Mouse (Mus musculus) liver, embryonic 11.5 days (tissue): ENCODE data around the gene BC004004. TPM values are rescaled to one million over a fixed set of nuclear protein-coding genes. Genes with fewer than 3 reads are reported as not detected.
"Not testable (repeated sequence)": the region's sequence is repeated elsewhere in the genome, so short reads cannot be mapped to it uniquely, and the experiment has no call there.

Source experiments
- ATAC-seq: fragments of 200-750 bp; cut with Nextera tagmentation; replicated peaks from 2 replicates; pipeline ENCODE4 v1.8.0; 2017; ENCODE audit warnings: moderate number of reproducible peaks, mild to moderate bottlenecking, moderate TSS enrichment, moderate library complexity; ENCODE audit not compliant: low FRiP score
- DNase-seq: peaks from one replicate; pipeline ENCODE4 v3.0.0-alpha.2; 2017; ENCODE audit warnings: low spot score
- H3K27ac ChIP-seq: fragments of 300-500 bp; sonication (generic); 2 replicates; pipeline ENCODE4 v1.5.1; 2014; ENCODE audit warnings: mild to moderate bottlenecking, low read depth, low read length, control low read depth
- H3K27me3 ChIP-seq: fragments of 300-500 bp; sonication (generic); replicated peaks from 2 replicates; pipeline ENCODE4 v1.6.1; 2014; ENCODE audit warnings: low read length, mixed read lengths; ENCODE audit not compliant: control insufficient read depth, insufficient read depth
- H3K36me3 ChIP-seq: fragments of 300-500 bp; sonication (generic); 2 replicates; pipeline ENCODE4 v1.6.1; 2014; ENCODE audit warnings: mild to moderate bottlenecking, low read length, moderate library complexity, mixed read lengths; ENCODE audit not compliant: control insufficient read depth, insufficient read depth
- H3K4me1 ChIP-seq: fragments of 300-500 bp; sonication (generic); replicated peaks from 2 replicates; pipeline ENCODE4 v1.6.1; 2014; ENCODE audit warnings: low read length, mixed read lengths; ENCODE audit not compliant: control insufficient read depth, insufficient read depth
- H3K4me2 ChIP-seq: fragments of 300-500 bp; sonication (generic); 2 replicates; pipeline ENCODE4 v1.6.1; 2014; ENCODE audit warnings: mild to moderate bottlenecking, control low read depth, moderate library complexity
- H3K4me3 ChIP-seq: fragments of 300-500 bp; sonication (generic); 2 replicates; pipeline ENCODE4 v1.5.1; 2014; ENCODE audit warnings: low read depth, low read length, control low read depth
- H3K9ac ChIP-seq: fragments of 300-500 bp; sonication (generic); 2 replicates; pipeline ENCODE4 v1.6.1; 2014; ENCODE audit warnings: low read depth, low read length, control low read depth
- H3K9me3 ChIP-seq: fragments of 300-500 bp; sonication (generic); 2 replicates; pipeline ENCODE4 v1.6.1; 2016; ENCODE audit warnings: low read length, inconsistent platforms, mixed read lengths; ENCODE audit not compliant: control insufficient read depth
- WGBS: fragments of 180-500 bp; shearing (Covaris S2); extraction: QIAGEN DNeasy Blood & Tissue Kit; methylation state at CpG from one replicate; pipeline ENCODE4 v1.1.7; 2014; 5-methylcytosine and 5-hydroxymethylcytosine counted together
- polyA plus RNA-seq: library from polyadenylated mRNA; unstranded; fragments of >200 nt; fragmentation: Nextera tagmentation; extraction: Ambion mirVana; gene quantifications from 2 replicates; pipeline ENCODE4 v1.2.1, GENCODE M21; 2014

BC004004 gene
- polyA plus RNA-seq, 1 experiment from 2014 or later, result 70.9 TPM

DNA sequence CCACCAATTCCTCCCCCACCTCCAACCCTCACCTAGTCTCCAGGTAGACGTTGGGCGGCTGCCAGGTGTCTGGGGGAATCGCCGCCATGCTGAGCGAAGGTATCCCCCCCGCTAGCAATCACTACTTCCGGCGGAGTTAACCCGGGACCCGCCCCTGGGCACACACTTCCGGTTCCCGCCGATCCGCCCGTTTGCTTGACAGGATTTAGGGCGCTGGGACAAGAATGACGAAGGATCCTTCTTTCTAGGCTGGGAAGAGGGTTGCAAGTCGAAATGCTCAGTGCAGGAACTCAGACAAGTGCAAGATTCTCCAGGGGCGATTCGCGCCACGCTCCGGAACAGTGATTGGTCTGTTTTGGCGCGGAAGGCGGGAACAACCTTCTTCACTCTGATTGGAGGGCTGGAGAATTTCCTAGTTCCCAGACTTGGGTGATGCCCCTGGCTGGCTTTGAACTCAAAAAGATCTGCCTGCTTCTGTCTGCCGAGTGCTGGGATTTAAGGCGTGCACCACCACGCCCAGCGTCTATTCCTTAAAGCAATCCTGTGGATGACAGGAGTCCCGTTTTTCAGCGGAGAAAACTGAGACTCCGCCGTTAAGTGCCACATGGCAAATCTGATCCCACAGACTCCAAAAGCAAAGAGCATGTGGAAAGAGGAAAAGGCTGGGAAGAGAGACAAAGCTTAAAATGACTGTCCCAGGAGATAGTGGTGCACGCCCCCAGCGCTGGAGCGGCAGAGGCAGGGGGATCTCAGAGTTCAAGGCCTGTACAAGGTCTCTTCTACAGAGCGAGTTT is 4.6 kb upstream of the BC004004 start, which contains the start of gene Ppil1:
Gene Ppil1 (minus strand): TSS at position 347 of the 794 bp plus-strand sequence.
- WGBS, result 6% methylated on average over 38 of the region's 38 CpGs
- Histone ChIP-seq H3K4me3 (peak within 1 kb of the TSS; percentile 78), H3K27ac (peak within 1 kb of the TSS; percentile 96), H3K4me1 (peaks cover 32% of the 10 kb centered on the region), H3K9me3 (no peaks in the 10 kb centered on the region), H3K36me3 (peaks cover 19% of the 10 kb centered on the region), H3K4me2 (peak within 1 kb of the TSS; percentile 92), H3K9ac (peak within 1 kb of the TSS; percentile 88), H3K27me3 (no peaks in the 10 kb centered on the region)
- DNase-seq, result peak; percentile 94
- ATAC-seq, result peak; percentile 68

DNA sequence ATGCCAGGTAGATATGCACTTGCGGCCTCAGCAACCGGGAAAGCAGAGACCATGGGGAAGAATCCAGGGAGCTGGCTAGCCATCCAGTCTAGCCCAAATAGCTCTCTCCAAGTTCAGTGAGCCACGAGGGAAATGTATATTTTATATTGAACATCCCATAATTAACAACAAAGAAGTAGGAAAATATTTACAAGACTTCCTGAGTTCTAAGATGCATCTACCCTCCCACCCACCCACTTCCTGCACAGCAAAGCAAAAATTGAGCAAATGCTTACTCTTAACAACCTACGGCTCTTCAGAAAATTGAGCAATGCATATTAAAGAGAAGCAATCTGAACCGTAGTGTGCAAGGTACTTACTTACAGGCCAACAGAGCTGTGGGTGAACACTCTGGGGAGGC is 3.8 kb upstream of the BC004004 start:
- H3K4me2 ChIP-seq, result peak overlapping the region; percentile 92
- WGBS, result 79% methylated on average over 5 of the region's 5 CpGs
- no peaks in the 10 kb centered on the region for H3K9me3 ChIP-seq
- ATAC-seq, result no peak
- peak overlapping the region; percentile 88 for H3K9ac ChIP-seq
- peaks cover 34% of the 10 kb centered on the region for H3K4me1 ChIP-seq
- peaks cover 16% of the 10 kb centered on the region for H3K36me3 ChIP-seq
- H3K27ac ChIP-seq, result peak overlapping the region; percentile 96
- no peaks in the 10 kb centered on the region for H3K27me3 ChIP-seq
- DNase-seq, result no peak
- peak overlapping the region; percentile 78 for H3K4me3 ChIP-seq

DNA sequence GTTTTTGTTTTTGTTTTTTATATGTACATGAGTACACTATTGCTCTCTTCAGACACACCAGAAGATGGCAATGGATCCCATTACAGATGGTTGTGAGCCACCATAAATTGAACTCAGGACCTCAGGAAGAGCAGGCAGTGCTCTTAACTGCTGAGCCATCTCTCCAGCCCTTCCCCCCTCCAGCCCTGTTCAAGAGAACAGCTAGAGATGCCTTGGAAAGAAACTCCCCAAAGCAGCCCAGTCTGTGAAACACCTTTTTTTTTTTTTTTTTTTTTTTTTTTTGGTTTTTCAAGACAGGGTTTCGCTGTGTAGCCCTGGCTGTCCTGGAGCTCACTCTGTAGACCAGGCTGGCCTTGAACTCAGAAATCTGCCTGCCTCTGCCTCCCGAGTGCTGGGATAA is 1.5 kb upstream of the BC004004 start:
- not testable (repeated sequence) for ATAC-seq, H3K27me3 ChIP-seq, H3K9me3 ChIP-seq, H3K4me2 ChIP-seq, H3K9ac ChIP-seq, H3K36me3 ChIP-seq, DNase-seq, H3K4me3 ChIP-seq, H3K27ac ChIP-seq
- peaks cover 26% of the 10 kb centered on the region for H3K4me1 ChIP-seq
- 72% methylated on average over 2 of the region's 2 CpGs for WGBS

DNA sequence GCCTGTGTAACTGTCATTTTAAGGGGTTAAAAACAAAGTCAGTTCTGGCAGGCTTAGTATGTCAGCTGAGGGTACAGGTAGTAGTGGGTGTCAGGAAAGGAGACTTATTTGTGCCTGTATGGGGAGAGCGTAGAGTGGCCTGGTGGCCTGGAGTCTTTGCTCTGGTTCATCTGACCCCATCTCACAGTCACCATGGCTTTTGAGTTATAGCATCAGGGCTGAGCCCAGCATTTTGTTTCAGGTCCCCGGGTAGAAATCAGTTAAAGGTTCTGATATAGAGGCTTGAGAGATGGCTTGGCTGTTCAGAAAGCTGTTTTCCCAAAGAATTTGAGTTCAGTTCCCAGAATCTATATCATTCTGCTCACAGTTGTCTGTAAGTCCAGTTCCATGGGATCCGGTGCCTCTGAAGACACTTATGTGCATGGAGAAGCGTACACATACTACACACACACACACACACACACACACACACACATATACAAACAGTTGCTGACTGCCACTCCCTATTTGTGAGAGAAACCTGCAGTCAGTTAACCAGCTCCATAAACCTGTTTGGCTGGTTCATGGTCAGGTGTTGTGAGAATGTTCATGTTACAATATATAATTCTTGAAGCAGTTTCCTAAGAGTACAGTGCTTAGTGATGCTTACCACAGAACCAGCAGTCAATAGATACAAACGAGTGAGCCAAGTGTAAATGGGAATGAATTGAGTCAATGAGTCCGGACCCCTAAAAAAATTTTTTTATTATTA is 482 bp upstream of the BC004004 start:
- no peaks in the 10 kb centered on the region for H3K36me3 ChIP-seq
- no peak for ATAC-seq
- H3K4me1 ChIP-seq, result peaks cover 19% of the 10 kb centered on the region
- H3K4me3 ChIP-seq, result peak overlapping the region; percentile 70
- no peak for DNase-seq
- peak overlapping the region; percentile 53 for H3K27ac ChIP-seq
- peak overlapping the region; percentile 64 for H3K9ac ChIP-seq
- H3K27me3 ChIP-seq, result no peaks in the 10 kb centered on the region
- WGBS, result 59% methylated on average over 6 of the region's 6 CpGs
- H3K4me2 ChIP-seq, result peak overlapping the region; percentile 86
- H3K9me3 ChIP-seq, result no peaks in the 10 kb centered on the region

DNA sequence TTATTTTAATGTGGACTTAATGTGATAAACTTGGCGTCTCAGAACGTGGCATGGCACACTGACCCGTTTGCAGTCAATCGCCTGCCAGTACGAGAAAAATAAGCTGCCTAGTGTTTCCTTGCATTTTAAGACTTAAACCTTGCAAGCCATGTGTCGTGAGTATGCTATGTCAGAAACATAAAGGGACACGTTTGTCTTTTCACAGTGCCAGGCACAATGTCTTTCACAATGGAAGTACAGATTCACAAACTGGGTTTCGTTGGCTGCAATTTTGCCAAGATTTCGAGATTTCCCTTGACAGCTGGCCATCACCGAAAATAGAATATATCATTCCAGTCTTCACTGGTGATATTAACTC is 740 bp downstream of the BC004004 start:
- Histone ChIP-seq H3K4me1 (peaks cover 23% of the 10 kb centered on the region), H3K9ac (peak overlapping the region; percentile 89), H3K4me3 (peak overlapping the region; percentile 70), H3K27me3 (no peaks in the 10 kb centered on the region), H3K4me2 (peak overlapping the region; percentile 86), H3K36me3 (no peaks in the 10 kb centered on the region), H3K27ac (peak overlapping the region; percentile 86), H3K9me3 (no peaks in the 10 kb centered on the region)
- ATAC-seq (no peak), DNase-seq (no peak)
- WGBS, result 17% methylated on average over 10 of the region's 10 CpGs

DNA sequence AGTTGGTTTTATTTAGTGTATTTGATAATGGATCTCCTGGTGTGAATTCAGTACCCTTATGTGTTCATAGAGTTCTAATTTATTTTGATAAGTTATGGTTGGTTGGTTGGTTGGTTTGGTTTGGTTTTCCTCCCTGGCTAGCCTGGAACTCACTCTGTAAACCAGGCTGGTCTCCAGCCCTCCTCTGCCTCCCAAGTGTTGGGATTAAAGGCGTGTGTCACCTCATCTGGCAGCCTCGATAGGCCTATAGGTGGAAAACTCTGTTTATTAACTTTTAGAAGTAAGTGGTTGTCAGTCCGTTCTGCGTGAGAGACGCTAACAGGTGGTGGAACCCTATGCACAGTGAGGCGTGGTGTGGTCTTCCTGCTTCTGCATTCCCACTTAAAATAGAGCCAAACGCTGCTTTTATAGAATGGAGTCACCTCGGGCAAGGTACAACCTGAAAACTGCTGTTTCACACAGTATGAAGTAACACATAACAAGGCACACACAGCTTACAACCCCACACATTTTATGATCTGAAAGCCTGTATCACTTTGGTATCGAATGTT is 1.6 kb downstream of the BC004004 start:
- H3K27me3 ChIP-seq, result no peaks in the 10 kb centered on the region
- H3K4me3 ChIP-seq, result peak overlapping the region; percentile 70
- H3K4me2 ChIP-seq, result peak overlapping the region; percentile 86
- peaks cover 18% of the 10 kb centered on the region for H3K4me1 ChIP-seq
- H3K9me3 ChIP-seq, result no peaks in the 10 kb centered on the region
- H3K9ac ChIP-seq, result peak overlapping the region; percentile 89; the same call in 1 of the 2 replicates
- H3K27ac ChIP-seq, result no peak overlapping the region
- no peaks in the 10 kb centered on the region for H3K36me3 ChIP-seq
- 88% methylated on average over 9 of the region's 9 CpGs for WGBS
- no peak for DNase-seq
- ATAC-seq, result no peak

DNA sequence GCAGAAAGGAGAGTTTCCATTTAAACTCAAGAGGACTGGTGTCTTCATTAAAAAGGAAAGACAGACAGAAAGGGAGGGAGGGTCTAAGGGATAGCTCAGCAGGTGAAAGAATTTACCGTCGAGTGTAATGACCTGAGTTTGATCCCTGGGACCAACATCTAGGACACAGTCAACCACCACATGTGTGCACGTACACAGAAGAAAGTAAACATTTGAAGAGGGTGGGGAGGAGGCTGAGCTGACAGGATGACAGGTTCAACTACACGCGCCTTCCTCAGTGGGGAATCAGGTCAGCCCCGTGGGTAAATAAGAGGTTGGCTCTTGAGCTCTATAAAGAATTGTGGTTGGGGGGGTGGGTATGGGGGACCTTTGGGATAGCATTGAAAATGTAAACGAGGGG is 4.6 kb downstream of the BC004004 start:
- no peaks in the 10 kb centered on the region for H3K9me3 ChIP-seq
- WGBS, result 80% methylated on average over 7 of the region's 7 CpGs
- H3K36me3 ChIP-seq, result no peaks in the 10 kb centered on the region
- H3K9ac ChIP-seq, result no peak overlapping the region
- no peaks in the 10 kb centered on the region for H3K27me3 ChIP-seq
- no peak overlapping the region for H3K27ac ChIP-seq
- DNase-seq (no peak), ATAC-seq (no peak)
- no peak overlapping the region for H3K4me3 ChIP-seq
- no peak overlapping the region for H3K4me2 ChIP-seq
- peaks cover 15% of the 10 kb centered on the region for H3K4me1 ChIP-seq

DNA sequence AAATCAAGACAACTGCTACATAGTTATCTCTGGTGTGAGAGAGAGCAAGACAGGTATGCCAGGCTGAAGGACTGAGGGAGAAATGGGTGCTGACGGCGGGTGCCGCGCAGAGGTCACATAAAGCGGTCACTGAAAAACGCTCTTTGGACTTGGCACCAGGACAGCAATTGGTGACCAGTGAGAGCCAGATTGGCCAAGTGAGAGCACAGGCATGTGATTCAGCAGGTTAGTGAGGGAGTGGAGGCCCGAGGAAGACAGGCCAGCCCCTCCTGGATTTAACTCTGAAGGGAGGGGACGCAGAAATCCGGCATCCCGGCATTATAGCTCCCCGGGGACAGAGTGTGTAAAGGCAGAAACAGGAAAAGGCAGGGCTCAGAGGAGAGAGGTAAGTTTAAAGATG is 5.3 kb downstream of the BC004004 start:
- ATAC-seq (no peak), DNase-seq (no peak)
- no peak overlapping the region for H3K4me2 ChIP-seq
- no peak overlapping the region for H3K9ac ChIP-seq
- H3K27me3 ChIP-seq, result no peaks in the 10 kb centered on the region
- H3K4me1 ChIP-seq, result peaks cover 15% of the 10 kb centered on the region
- WGBS, result 81% methylated on average over 11 of the region's 11 CpGs
- H3K4me3 ChIP-seq, result no peak overlapping the region
- peak overlapping the region; percentile 8; the same call in 1 of the 2 replicates for H3K27ac ChIP-seq
- H3K9me3 ChIP-seq, result no peaks in the 10 kb centered on the region
- no peaks in the 10 kb centered on the region for H3K36me3 ChIP-seq
